Mouse (Mus musculus): ENCODE measurements at regions not wholly inside any gene's neighbourhood (a gene's known extent, or its start where the extent isn't known, plus 50 kb on each side); places are given as distances from the start of the nearest gene placed in this dataset.

DNA sequence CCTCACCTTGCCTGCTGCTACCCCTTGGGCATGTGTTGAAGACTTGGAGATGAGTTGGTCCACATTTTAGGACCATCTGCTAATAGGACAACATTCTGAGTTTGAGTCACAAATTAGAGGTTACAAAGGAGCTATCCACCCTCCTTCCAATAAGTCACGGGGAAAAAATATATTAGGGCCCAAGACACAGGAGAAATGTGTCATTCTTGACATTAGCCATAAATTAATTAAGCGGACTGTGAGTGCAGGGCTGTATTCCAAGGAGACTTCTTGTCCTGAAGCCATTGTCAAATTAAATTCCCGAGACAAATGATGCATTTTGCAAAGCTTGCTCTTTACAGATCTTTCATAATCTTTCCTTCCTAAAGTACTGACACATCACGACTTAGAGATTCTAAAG lies 79.2 kb downstream of the 1700020N01Rik start:
- no peak for TF ChIP-seq POU5F1 (IDR thresholded peaks at IDR 0.05; ENCODE audit: borderline replicate concordance, low read length)
- TF ChIP-seq CTCF (conservative IDR thresholded peaks at IDR 0.05; ENCODE audit: low read length): no peak
- TF ChIP-seq NANOG (IDR thresholded peaks at IDR 0.05; ENCODE audit: borderline replicate concordance, low read length): no peak
- Histone ChIP-seq H3K9me3 (ENCODE audit: low read length) (no peaks in the 10 kb centered on the region), H3K4me1 (replicated peaks; ENCODE audit: low read depth, low read length) (peaks cover 19% of the 10 kb centered on the region), H3K36me3 (ENCODE audit: insufficient read depth, low read length) (no peaks in the 10 kb centered on the region), H3K4me3 (replicated peaks; ENCODE audit: low read length) (no peak overlapping the region), H3K27me3 (ENCODE audit: insufficient read depth, low read length) (no peaks in the 10 kb centered on the region)

DNA sequence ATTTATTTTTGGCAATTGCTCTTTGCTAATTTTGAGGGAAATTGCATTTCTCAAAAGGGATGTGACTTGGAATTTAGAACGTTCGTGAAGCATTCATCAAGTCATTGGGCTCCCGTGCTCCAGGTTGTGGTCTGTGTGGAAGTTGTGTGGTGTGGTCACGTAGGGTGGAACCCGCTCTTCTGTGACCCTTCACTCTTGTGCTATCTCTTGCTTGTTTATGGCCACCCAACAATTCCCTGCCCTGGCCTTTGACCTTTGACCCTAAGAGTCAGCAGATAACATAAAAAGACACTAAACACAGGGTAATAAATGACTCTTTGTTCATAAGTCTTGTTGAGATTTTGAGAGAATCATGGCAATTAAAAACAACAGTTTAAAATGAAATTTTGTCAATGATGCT lies 79.7 kb downstream of the 1700020N01Rik start:
- Histone ChIP-seq H3K27me3 (ENCODE audit: insufficient read depth, low read length) (no peaks in the 10 kb centered on the region), H3K4me1 (replicated peaks; ENCODE audit: low read depth, low read length) (peaks cover 19% of the 10 kb centered on the region), H3K36me3 (ENCODE audit: insufficient read depth, low read length) (no peaks in the 10 kb centered on the region), H3K9me3 (ENCODE audit: low read length) (no peaks in the 10 kb centered on the region), H3K4me3 (replicated peaks; ENCODE audit: low read length) (no peak overlapping the region)
- no peak for TF ChIP-seq NANOG (IDR thresholded peaks at IDR 0.05; ENCODE audit: borderline replicate concordance, low read length)

DNA sequence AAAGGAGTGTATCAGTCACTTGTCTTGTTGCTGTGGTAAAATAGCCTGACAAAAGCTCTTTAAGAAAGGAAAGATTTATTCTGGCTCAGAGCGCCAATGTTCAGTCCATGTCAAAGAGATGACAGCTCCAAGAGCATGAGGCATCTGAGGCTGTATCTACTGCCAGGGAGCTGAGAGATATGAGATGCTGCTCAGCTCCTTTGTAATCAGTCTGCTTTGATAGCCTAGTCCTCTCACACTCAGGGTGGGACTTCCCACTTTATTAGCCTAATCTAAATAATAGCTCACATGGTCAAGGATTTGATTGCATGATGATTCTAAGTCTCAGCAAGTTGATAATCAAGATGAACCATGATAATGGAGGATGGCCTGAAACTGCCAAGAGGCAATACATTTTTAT lies 80.9 kb downstream of the 1700020N01Rik start:
- Histone ChIP-seq H3K36me3 (ENCODE audit: insufficient read depth, low read length) (no peaks in the 10 kb centered on the region), H3K4me1 (replicated peaks; ENCODE audit: low read depth, low read length) (peaks cover 17% of the 10 kb centered on the region), H3K27me3 (ENCODE audit: insufficient read depth, low read length) (no peaks in the 10 kb centered on the region), H3K9me3 (ENCODE audit: low read length) (no peaks in the 10 kb centered on the region), H3K4me3 (replicated peaks; ENCODE audit: low read length) (no peak overlapping the region)
- TF ChIP-seq CTCF (conservative IDR thresholded peaks at IDR 0.05; ENCODE audit: low read length): no peak

DNA sequence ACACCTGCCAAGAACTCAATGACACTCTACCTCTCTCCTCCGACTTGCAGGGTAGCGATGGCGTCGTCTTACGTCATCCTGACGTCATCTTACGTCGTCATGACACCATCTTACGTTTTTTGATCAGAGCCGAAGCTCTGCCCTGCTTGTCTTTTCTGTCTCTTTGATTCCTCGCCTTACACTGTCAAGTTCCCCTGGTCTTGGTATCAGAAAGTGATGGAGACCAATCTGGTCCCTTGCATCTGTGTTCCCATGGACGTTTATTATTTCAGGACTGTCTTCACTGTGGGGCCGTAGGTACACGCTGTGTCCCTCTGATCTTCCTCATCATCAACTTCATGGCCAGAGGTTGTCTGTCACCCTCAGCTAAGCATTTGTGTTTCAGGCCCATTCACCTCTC lies 82.8 kb downstream of the 1700020N01Rik start:
- Histone ChIP-seq H3K4me3 (replicated peaks; ENCODE audit: low read length) (no peak overlapping the region), H3K4me1 (replicated peaks; ENCODE audit: low read depth, low read length) (peaks cover 13% of the 10 kb centered on the region; the same call in 1 of the 2 replicates), H3K36me3 (ENCODE audit: insufficient read depth, low read length) (no peaks in the 10 kb centered on the region), H3K9me3 (ENCODE audit: low read length) (no peaks in the 10 kb centered on the region), H3K27me3 (ENCODE audit: insufficient read depth, low read length) (no peaks in the 10 kb centered on the region)
- TF ChIP-seq CTCF (conservative IDR thresholded peaks at IDR 0.05; ENCODE audit: low read length) (no peak), POU5F1 (IDR thresholded peaks at IDR 0.05; ENCODE audit: borderline replicate concordance, low read length) (no peak), NANOG (IDR thresholded peaks at IDR 0.05; ENCODE audit: borderline replicate concordance, low read length) (no peak)

DNA sequence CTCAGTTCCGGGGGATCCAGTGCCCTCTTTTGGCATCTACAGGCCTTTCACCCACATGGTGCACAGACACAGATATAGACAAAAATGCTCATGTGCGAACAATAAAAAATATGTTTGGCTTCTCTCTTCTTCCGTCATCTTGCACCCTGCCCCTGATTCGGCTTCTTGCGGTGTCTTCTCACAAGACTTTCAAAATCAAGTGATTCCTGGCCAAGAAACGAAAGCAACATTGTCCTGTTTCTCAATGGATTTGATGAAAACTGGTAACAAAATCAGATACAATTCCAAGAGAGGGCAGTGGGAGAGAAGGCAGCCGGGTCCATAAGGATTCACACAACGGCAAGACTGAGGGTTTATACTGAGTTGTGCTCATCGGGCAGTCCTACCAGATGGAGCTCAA lies 85.0 kb downstream of the 1700020N01Rik start:
- Histone ChIP-seq H3K4me3 (replicated peaks; ENCODE audit: low read length) (no peak overlapping the region), H3K27me3 (ENCODE audit: insufficient read depth, low read length) (no peaks in the 10 kb centered on the region), H3K36me3 (ENCODE audit: insufficient read depth, low read length) (no peaks in the 10 kb centered on the region), H3K4me1 (replicated peaks; ENCODE audit: low read depth, low read length) (peaks cover 9% of the 10 kb centered on the region; the same call in 1 of the 2 replicates), H3K9me3 (ENCODE audit: low read length) (no peaks in the 10 kb centered on the region)
- TF ChIP-seq POU5F1 (IDR thresholded peaks at IDR 0.05; ENCODE audit: borderline replicate concordance, low read length) (no peak), CTCF (conservative IDR thresholded peaks at IDR 0.05; ENCODE audit: low read length) (no peak), NANOG (IDR thresholded peaks at IDR 0.05; ENCODE audit: borderline replicate concordance, low read length) (no peak)

DNA sequence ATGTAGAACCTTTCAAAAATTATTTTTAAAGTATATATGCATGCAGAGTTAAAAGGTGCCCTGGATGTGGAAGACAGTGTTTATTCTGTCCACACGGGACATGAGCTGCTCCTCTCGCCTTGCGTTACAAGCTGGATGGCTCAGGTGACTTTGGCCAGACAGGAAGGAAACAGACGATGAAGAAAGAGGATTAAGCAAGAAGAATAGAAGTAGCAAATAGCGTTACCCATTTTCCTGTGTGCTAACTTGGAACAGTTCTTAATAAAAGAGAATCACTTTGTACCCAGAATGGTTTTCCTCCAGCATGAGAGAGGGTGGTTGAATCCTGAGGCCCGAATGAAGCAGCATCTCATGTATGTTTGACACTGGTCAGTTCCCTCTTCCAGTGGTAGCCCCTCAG lies 85.4 kb downstream of the 1700020N01Rik start:
- peaks cover 9% of the 10 kb centered on the region; the same call in 1 of the 2 replicates for H3K4me1 ChIP-seq (replicated peaks; ENCODE audit: low read depth, low read length)
- H3K27me3 ChIP-seq (ENCODE audit: insufficient read depth, low read length): no peaks in the 10 kb centered on the region
- no peak overlapping the region for H3K4me3 ChIP-seq (replicated peaks; ENCODE audit: low read length)
- no peaks in the 10 kb centered on the region for H3K36me3 ChIP-seq (ENCODE audit: insufficient read depth, low read length)
- no peaks in the 10 kb centered on the region for H3K9me3 ChIP-seq (ENCODE audit: low read length)
- TF ChIP-seq NANOG (IDR thresholded peaks at IDR 0.05; ENCODE audit: borderline replicate concordance, low read length): no peak
- TF ChIP-seq POU5F1 (IDR thresholded peaks at IDR 0.05; ENCODE audit: borderline replicate concordance, low read length): no peak
- TF ChIP-seq CTCF (conservative IDR thresholded peaks at IDR 0.05; ENCODE audit: low read length): no peak

DNA sequence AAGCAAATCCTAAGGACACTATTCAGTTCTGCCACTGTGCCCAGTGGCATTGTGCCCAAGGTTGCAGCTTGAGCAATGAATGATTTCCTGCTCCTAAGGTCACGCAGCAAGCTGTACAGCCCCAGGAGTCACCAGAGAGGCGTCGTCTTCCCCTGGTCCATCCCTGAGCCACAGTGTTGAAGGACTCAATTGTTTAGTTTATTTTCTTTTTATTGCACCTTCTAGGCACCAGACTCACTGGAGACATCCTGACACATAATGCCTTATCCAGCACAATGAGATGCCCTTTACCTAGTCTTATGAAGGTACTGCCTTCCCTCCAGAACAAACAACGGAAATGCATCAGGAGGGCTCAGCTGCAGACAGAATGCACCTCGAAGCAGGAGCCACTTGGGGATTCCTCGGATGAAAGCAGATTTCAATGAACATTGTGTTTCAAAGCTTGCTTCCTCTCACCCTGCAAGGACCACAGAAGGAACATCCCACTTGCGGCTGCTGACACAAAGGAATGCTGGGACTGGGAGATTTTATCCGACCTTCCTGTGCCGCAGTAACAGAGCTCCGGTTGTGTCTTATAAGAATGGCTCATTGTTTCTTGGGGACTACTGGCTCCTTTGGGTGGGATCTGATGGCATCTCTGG lies 86.0 kb downstream of the 1700020N01Rik start:
- no peaks in the 10 kb centered on the region for H3K36me3 ChIP-seq (ENCODE audit: insufficient read depth, low read length)
- TF ChIP-seq POU5F1 (IDR thresholded peaks at IDR 0.05; ENCODE audit: borderline replicate concordance, low read length): no peak
- no peak for TF ChIP-seq NANOG (IDR thresholded peaks at IDR 0.05; ENCODE audit: borderline replicate concordance, low read length)
- TF ChIP-seq CTCF (conservative IDR thresholded peaks at IDR 0.05; ENCODE audit: low read length): no peak
- H3K27me3 ChIP-seq (ENCODE audit: insufficient read depth, low read length): no peaks in the 10 kb centered on the region
- no peak overlapping the region for H3K4me3 ChIP-seq (replicated peaks; ENCODE audit: low read length)
- peaks cover 9% of the 10 kb centered on the region; the same call in 1 of the 2 replicates for H3K4me1 ChIP-seq (replicated peaks; ENCODE audit: low read depth, low read length)
- H3K9me3 ChIP-seq (ENCODE audit: low read length): no peaks in the 10 kb centered on the region

DNA sequence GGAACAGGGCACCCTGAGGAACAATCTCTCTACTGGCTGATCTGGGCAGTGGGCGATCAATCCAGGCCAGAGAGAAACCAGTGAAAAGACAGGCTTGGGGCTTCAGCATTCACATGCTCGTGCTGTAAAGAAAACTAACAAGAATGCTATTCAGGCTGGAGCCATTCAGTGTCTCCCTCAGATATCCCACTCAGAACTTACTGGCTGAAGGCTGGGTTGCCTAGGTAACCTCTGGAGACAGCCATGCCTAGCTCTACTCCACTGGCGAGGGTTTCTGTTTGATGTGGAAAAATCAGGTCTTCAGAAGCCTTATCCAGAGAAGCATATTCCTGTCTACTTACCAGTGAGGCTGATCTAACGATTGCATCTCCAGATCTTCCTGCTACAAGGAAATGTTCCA lies 87.8 kb downstream of the 1700020N01Rik start:
- TF ChIP-seq CTCF (conservative IDR thresholded peaks at IDR 0.05; ENCODE audit: low read length) (no peak), NANOG (IDR thresholded peaks at IDR 0.05; ENCODE audit: borderline replicate concordance, low read length) (no peak)
- Histone ChIP-seq H3K27me3 (ENCODE audit: insufficient read depth, low read length) (no peaks in the 10 kb centered on the region), H3K4me1 (replicated peaks; ENCODE audit: low read depth, low read length) (peaks cover 24% of the 10 kb centered on the region), H3K9me3 (ENCODE audit: low read length) (no peaks in the 10 kb centered on the region), H3K4me3 (replicated peaks; ENCODE audit: low read length) (no peak overlapping the region), H3K36me3 (ENCODE audit: insufficient read depth, low read length) (no peaks in the 10 kb centered on the region)

DNA sequence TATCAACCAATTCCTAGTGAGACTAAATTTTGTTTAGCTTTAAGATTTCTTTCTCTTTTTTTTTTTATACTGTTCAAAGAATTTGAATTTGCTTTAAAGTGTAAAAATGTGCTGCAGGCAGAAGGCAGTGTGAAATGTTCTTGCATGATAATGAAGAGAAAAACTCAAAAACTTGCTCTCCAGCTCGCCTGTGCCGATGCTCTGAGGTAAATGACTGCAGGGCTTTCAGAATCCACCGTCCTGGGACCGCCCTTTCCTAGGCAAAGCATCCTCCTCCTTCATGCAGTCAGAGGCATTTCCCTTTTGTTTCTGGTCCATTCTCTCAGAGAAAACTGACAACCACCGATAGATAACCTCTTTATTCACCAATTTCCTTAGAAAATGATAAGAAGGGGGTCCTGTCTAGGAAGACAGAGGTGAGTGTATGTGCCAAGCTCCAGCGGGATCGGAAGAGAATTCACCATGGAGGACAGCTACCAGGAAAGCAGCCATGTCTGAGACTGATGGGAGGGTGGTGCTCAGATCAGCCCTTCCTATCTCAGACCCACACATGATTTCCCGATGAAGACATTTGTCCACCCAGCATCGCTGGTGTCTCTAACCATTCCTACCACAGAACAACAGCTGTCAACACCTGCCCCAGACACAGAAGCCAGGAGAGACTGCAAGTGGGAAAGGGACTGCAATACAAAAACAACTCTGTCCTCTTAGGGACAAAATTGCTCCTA lies 91.5 kb downstream of the 1700020N01Rik start:
- no peak for TF ChIP-seq POU5F1 (IDR thresholded peaks at IDR 0.05; ENCODE audit: borderline replicate concordance, low read length)
- TF ChIP-seq NANOG (IDR thresholded peaks at IDR 0.05; ENCODE audit: borderline replicate concordance, low read length): no peak
- TF ChIP-seq CTCF (conservative IDR thresholded peaks at IDR 0.05; ENCODE audit: low read length): no peak
- H3K27me3 ChIP-seq (ENCODE audit: insufficient read depth, low read length): peaks cover 1% of the 10 kb centered on the region
- 0 out of 2 replicates have a peak, but pooled peaks cover under 1% of the 10 kb centered on the region for H3K9me3 ChIP-seq (ENCODE audit: low read length)
- H3K4me1 ChIP-seq (replicated peaks; ENCODE audit: low read depth, low read length): peaks cover 20% of the 10 kb centered on the region; the same call in 1 of the 2 replicates
- H3K4me3 ChIP-seq (replicated peaks; ENCODE audit: low read length): no peak overlapping the region
- no peaks in the 10 kb centered on the region for H3K36me3 ChIP-seq (ENCODE audit: insufficient read depth, low read length)
